Mouse (Mus musculus) liver, postnatal 0 days (tissue): ENCODE data around the gene 1810010H24Rik.

Experiments
- CTCF ChIP-seq: sonication (generic); IDR thresholded peaks from 2 replicates; pipeline ENCODE4 v1.5.1; 2016; ENCODE audit warnings: antibody characterized with exemption, low read depth
- EP300 ChIP-seq: IDR thresholded peaks from 2 replicates; pipeline ENCODE4 v1.6.1; 2016; ENCODE audit warnings: antibody characterized with exemption, low read depth, mild to moderate bottlenecking

DNA sequence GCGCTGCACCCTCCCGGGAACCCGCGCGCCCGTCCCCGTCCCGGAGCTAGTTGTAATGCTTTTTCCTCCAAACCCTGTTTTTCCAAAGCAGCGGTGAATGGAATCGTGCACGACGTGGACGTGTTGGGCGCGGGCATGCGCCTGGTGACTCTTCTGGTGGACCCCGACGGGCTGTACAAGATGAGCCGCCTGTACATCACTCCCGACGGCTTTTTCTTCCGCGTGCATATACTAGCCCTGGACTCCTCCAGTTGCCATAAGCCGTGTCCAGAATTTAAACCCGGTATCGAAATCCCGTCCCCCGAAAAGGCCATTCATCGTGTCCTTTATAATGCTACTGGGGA, 2.8 kb downstream of the 1810010H24Rik start:
- TF ChIP-seq CTCF: no peak
- no peak for TF ChIP-seq EP300
